Mouse (Mus musculus): Measurements from ENCODE around the gene Olfr901.
"Not testable (repeated sequence)": the region's sequence is repeated elsewhere in the genome, so short reads cannot be mapped to it uniquely, and the experiment has no call there.

The Olfr901 gene

DNA sequence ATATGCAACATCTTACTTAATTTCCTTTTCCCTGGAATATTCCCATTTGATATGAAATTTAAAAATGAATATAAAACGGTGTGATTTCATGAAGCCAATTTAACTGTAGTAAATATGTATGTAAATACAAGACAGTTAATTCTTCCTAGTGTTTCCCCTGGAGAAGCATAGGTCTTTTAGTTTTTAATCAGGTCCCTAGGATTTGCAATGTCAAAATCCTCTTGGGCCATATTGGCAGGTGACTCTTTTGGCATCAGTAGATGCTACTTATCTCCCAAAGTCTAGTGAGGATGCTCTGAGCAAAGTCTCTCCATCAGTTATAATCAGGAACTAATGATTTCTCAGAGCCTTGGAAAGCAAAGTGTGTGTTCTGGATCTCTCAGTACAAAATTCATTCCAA lies at the start of gene Olfr901:
TSS of gene Olfr901 (plus strand) at position 301 of the 400 bp plus-strand sequence.
- DNase-seq: no peak

DNA sequence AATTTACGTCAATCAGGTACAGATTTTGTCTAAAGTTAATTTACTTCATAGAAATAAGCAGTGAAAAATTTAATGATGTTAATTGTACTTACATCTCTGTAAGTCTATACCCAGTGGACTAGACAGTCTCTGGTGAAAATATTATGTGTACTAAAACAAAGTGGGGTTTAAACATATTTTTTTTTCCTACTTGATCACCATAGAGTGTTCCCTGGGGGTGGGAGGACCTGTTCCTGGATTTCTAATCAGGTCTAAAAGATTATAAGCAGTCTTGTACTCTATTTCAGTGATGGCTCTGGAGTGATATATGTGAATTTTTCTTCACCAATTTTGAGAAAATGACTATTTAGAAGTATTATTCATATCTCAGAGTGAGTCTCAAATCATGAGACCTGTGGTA lies 27.9 kb upstream of the Olfr901 start, which contains the start of gene Olfr147:
TSS of gene Olfr147 (plus strand) at position 301 of the 400 bp plus-strand sequence.
- no peak for DNase-seq

DNA sequence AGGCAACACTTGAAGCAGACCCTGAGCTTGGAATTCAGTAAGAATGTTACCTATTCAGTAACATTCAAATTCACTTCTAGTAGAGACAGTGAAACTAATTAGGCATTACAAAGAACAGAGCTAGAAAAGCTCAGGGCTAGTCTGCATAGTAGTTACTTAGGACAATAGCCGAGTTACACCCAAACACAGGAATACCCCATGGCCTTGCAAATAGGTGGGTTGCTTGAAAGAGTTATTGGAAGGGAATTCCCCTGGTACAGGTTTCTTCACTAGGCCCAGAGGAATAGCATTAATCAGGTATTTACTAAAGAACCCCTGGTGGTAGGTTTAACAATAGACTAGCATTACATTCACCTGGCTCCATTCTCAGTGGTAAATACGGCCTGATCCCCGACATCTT lies 21.8 kb upstream of the Olfr901 start:
- not testable (repeated sequence) for DNase-seq

DNA sequence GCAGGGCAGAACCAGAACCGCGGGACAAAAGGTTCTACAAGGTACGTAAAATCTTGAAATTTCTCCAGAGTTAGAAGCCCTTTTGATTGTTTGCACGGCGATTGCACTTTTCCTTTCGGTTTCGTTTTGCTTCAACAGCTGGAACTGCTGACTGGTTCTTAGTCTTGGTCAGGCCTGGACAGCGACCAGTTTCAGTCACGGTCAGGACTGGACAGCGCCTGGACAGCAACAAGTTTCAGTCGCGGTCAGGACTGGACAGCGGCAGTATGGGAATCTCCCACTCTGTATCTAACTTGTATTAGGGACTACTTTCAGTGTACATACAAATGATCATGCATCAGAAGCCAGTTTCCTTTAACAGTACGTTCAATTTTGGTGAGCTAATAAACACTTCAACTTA lies 15.8 kb upstream of the Olfr901 start:
- not testable (repeated sequence) for DNase-seq

DNA sequence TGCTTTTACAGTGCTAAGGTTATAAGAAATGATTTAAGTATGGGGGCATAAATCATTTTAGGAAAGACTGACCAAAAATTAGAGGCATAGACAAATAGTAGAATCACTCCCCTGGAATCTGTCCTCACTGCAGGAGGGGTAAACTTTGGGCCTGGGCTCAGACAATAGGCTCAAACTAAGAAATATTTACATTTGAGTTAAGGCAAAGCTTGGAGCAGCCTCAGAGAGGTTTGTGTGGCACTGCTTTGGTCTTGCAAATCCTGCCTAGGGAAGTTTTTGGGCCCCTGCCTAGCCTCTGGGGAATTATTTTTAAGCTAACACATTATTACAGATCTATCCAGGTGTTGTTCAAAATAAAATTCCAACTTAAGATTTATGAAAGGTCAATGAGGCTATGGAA lies 5.5 kb upstream of the Olfr901 start:
- DNase-seq: no peak

DNA sequence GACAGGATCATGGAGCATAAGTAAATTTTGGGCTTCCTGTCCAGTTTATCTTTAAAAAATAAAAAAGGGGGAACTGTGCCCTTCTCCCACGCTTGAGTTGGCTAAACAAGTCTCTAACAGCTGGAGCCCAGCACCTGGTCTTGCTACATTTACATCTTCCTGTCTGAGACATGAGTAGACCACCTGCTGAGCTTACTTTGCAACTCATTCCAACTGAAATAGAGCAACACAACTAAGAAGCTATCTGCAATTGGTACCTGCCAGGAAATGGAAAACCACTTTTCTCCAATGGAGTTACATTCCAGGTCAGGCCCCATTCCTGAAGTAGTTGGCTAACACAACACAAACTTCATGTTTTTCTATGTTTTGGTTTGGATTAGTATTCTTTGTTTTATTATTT lies 2.2 kb upstream of the Olfr901 start:
- no peak for DNase-seq

DNA sequence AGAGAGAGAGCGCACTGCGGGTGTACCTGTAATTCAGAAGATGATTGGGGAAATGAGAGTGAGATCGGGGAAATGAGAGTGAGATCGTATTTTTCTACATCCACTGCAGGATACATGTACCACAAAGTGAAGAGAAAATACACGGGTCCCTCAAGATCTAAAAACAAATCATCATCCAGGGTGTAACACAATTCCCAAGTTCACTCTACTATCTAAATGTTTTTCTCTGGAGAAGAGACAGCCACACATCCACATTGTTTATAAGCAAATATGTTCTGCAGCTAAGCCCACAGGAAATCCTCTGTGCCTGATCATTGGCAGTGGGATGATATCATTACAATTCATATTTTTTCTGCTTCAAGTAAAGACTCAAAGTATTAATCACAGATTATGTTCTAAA lies 18.1 kb downstream of the Olfr901 start, which contains the start of gene Olfr902:
TSS of gene Olfr902 (plus strand) at position 301 of the 400 bp plus-strand sequence.
- no peak for DNase-seq

DNA sequence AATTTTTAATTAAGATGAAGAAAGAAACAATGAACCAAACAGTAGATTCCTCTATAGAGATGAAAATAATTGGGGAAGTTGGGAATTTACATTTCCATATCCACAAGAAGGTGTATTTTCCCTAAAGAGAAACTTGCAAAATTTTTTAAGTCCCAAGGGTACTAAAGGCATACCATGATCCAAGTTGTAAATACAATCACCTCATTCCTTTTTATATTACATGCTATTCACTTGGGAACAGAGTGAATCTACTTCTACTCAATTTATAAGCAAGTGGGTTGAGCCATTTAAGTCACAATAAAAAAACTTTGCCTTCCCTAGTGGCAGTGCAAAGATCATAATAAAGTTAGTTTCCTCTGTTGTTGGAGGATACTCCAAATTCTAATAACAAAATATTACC lies 33.6 kb downstream of the Olfr901 start, which contains the start of gene Olfr904:
TSS of gene Olfr904 (plus strand) at position 301 of the 400 bp plus-strand sequence.
- no peak for DNase-seq

DNA sequence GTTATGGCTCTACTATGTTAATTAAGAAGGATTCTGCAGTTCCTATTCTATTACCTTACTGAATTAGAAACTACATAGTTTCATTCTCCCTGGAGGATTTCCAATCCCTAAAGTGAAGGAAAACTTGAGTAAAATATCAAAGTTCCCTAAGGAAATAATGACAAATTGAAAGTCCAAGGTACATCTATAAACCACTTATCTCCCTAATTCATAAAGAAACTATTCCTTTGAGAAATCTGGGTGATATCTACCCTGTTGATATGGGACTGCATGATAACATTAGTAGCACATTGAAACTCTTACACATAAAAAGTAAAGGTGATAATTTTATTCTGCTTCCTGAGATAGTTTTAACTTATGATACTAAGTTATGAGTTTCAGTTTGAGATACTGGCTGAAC lies 41.6 kb downstream of the Olfr901 start, which contains the start of gene Olfr905:
TSS of gene Olfr905 (plus strand) at position 301 of the 400 bp plus-strand sequence.
- DNase-seq: no peak
